Mouse (Mus musculus) brown adipose tissue, adult 24 weeks (tissue): ENCODE data around the gene Carns1. TPM values are rescaled to one million over a fixed set of nuclear protein-coding genes. Genes with fewer than 3 reads are reported as not detected.

Experiments used
- polyA plus RNA-seq: library from polyadenylated mRNA; stranded (reverse); fragments of >200 nt; gene quantifications from 2 replicates; pipeline ENCODE4 v1.2.4, GENCODE M21; 2012; ENCODE audit not compliant: missing spikeins, insufficient read depth, insufficient read length

Carns1 gene
- polyA plus RNA-seq, 1 experiment: 3.1 TPM

Other genes with a start within 250 kb of the Carns1 start
- gene Aldh3b1, start 245.7 kb downstream of the Carns1 start, polyA plus RNA-seq: 1.8 and 2.2 TPM in 2 replicates
- gene Unc93b1, start 240.3 kb downstream of the Carns1 start, polyA plus RNA-seq: 25.3 and 25.4 TPM in 2 replicates
- not detected in 2 replicates for gene Aldh3b3, start 216.8 kb downstream of the Carns1 start, polyA plus RNA-seq
- gene Aldh3b2, start 203.2 kb downstream of the Carns1 start, polyA plus RNA-seq: 6.9 and 13.4 TPM in 2 replicates
- gene Acy3, start 188.9 kb downstream of the Carns1 start, polyA plus RNA-seq: 33.3 and 40.6 TPM in 2 replicates
- gene Tbx10, start 182.7 kb downstream of the Carns1 start, polyA plus RNA-seq: not detected in 2 replicates
- gene Nudt8, start 174.9 kb downstream of the Carns1 start, polyA plus RNA-seq: 24.5 and 49.5 TPM in 2 replicates
- not detected in 2 replicates for gene Gm49405, start 174.9 kb downstream of the Carns1 start, polyA plus RNA-seq
- gene Doc2g, start 172.2 kb downstream of the Carns1 start, polyA plus RNA-seq: 1.1 and 1.8 TPM in 2 replicates
- gene Ndufv1, start 162.7 kb downstream of the Carns1 start, polyA plus RNA-seq: 1,127 and 1,213 TPM in 2 replicates
- 362 and 451 TPM in 2 replicates for gene Gstp1, start 137.5 kb downstream of the Carns1 start, polyA plus RNA-seq
- gene Gstp2, start 129.5 kb downstream of the Carns1 start, polyA plus RNA-seq: 14.8 and 26.0 TPM in 2 replicates
- gene Gstp3, start 115.9 kb downstream of the Carns1 start, polyA plus RNA-seq: 2.3 and 4.2 TPM in 2 replicates
- not detected in 2 replicates for gene Cabp2, start 93.9 kb downstream of the Carns1 start, polyA plus RNA-seq
- gene Cdk2ap2, start 78.3 kb downstream of the Carns1 start, polyA plus RNA-seq: 78.5 and 101 TPM in 2 replicates
- 14.8 and 17.2 TPM in 2 replicates for gene Pitpnm1, start 75.5 kb downstream of the Carns1 start, polyA plus RNA-seq
- gene Aip, start 49.6 kb downstream of the Carns1 start, polyA plus RNA-seq: 62.7 and 65.2 TPM in 2 replicates
- not detected in 2 replicates for gene Gpr152, start 35.7 kb downstream of the Carns1 start, polyA plus RNA-seq
- gene Cabp4, start 31.4 kb downstream of the Carns1 start, polyA plus RNA-seq: not detected in 2 replicates
- 103 and 112 TPM in 2 replicates for gene Coro1b, start 26.9 kb downstream of the Carns1 start, polyA plus RNA-seq
- 1.3 and 3.3 TPM in 2 replicates for gene Ptprcap, start 21.9 kb downstream of the Carns1 start, polyA plus RNA-seq
- gene Rps6kb2, start 12.1 kb downstream of the Carns1 start, polyA plus RNA-seq: 17.2 and 17.7 TPM in 2 replicates
- 0.83 TPM in 1 of 2 replicates, not detected in the other for gene Tbc1d10c, start 15.8 kb upstream of the Carns1 start, polyA plus RNA-seq
- 265 and 309 TPM in 2 replicates for gene Ppp1ca, start 16.6 kb upstream of the Carns1 start, polyA plus RNA-seq
- 4.4 and 7.6 TPM in 2 replicates for gene Rad9a, start 26.2 kb upstream of the Carns1 start, polyA plus RNA-seq
- gene Clcf1, start 38.8 kb upstream of the Carns1 start, polyA plus RNA-seq: not detected in 2 replicates
- gene AC109138.7, start 38.9 kb upstream of the Carns1 start, polyA plus RNA-seq: not detected in 2 replicates
- 63.7 and 81.4 TPM in 2 replicates for gene Pold4, start 56.4 kb upstream of the Carns1 start, polyA plus RNA-seq
- 3.3 and 4.8 TPM in 2 replicates for gene Ssh3, start 93.7 kb upstream of the Carns1 start, polyA plus RNA-seq
- 0.87 TPM in 1 of 2 replicates, not detected in the other for gene Ankrd13d, start 107.7 kb upstream of the Carns1 start, polyA plus RNA-seq
- 30.7 and 35.9 TPM in 2 replicates for gene Grk2, start 130.7 kb upstream of the Carns1 start, polyA plus RNA-seq
- gene Kdm2a, start 222.8 kb upstream of the Carns1 start, polyA plus RNA-seq: 18.9 and 20.6 TPM in 2 replicates